Mouse (Mus musculus): ENCODE data around the gene Tdrkh.

Tdrkh gene

GRCm38 (mm10) chr3:94413031-94413679 is at the start of gene Tdrkh:
TSS of gene Tdrkh (plus strand) at chr3:94413273.
- in situ Hi-C loops (cut with MboI) = no loop called here

- in situ Hi-C loops (cut with MboI) = no loop called here
Observed at GRCm38 (mm10) chr3:94363291-94364153, 49.6 kb upstream of the Tdrkh start.

DNA sequence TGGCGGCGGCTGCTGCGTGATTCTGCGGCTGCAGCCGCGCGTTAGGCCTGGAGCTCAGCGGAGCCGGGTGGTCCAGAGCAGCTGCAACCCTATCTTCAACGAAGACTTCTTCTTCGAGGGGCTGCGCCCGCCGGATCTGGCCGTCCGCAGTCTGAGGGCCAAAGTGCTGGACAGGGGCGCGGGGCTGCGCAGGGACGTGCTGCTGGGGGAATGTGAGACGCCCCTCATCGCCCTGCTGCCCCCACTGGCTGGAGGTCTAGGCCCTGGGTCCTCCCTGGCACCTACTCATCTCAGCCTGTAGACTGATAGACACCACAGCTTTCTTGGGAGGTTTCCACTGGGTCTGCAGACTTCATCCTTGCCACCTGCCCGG is 48.9 kb upstream of the Tdrkh start:
- in situ Hi-C loops (cut with MboI) = no loop called here

GRCm38 (mm10) chr3:94366761-94367160 is 46.3 kb upstream of the Tdrkh start:
- in situ Hi-C loops (cut with MboI) = no loop called here

GRCm38 (mm10) chr3:94367511-94367910 is 45.6 kb upstream of the Tdrkh start:
- in situ Hi-C loops (cut with MboI) = no loop called here

DNA sequence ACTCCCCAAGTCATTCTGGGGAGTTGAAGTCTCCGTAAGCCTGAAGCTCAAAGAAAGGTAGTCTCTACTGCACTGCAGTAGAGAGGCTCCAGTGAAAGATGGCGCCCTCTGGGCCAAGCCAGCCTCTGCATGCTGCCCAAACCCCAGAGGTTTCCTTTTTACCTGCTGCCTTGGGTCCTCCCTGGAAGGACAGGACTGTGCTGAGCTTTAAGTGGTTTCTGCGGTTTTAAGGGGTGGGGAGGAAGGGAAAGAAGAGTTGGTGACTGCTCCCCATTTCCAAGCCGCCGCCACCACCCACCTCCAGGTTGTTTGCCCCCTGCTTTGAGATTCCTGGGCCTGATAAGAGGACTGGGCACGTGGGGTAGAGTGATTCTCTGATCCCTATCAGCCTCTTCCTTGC is 44.4 kb upstream of the Tdrkh start:
- in situ Hi-C loops (cut with MboI) = no loop called here

DNA sequence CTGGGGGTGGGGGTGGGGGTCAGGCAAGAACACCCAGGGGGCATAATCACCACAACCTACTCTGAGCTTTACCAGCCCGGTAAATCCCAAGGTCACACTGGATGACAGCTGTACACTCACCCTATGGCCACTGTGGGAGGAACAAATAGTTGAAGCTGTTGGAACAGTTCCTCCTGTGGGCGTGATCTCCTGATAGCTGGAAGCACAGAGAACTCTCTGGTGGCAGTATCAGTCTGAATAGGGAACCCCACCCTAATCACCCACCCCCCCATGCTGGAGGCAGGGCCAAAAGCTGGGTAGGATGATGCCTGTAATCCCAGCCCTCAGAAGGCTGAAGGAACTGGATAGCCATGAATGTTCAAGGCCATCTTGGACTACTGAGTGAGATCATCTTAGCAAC is 43.4 kb upstream of the Tdrkh start:
- in situ Hi-C loops (cut with MboI) = no loop called here

DNA sequence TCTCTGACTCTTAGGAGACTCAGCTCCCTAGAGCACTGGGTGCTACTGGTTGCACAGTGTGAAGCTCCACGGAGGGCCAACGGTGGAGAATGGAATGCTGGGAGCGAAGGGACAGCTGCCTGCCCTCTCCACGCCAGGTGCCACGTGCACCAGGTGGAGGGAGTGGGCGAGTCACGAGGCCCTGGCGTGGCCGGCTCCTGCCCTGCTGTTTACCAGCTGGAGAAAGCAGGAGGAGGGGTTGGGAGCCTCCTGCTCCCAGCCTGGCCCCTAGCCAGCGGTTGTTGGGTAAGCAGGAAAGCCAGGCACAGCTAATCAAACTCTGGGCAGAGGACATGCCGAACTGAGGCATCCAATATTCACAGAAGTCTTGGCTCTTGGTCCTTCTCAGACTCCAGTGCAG is 41.4 kb upstream of the Tdrkh start:
- in situ Hi-C loops (cut with MboI) = no loop called here

DNA sequence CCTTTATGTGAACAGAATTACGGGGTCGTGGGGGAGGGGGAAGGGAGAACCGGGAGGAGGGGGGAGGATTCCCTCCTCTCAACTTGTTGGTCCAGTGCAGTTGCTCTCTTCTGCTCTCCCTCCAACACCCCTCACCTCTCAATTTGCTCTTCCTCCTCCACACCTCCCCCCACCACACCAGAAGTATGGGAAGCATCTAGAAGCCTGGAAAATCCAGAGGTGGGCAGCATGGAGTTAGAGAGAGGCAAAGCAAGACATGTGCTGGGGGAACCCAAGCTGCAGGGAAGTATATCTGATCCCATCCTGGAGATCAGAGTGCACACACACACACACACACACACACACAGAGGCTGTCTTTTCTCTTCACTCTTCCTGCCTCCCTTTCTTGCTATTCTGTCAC is 41.0 kb upstream of the Tdrkh start:
- in situ Hi-C loops (cut with MboI) = no loop called here

GRCm38 (mm10) chr3:94372641-94373040 is 40.4 kb upstream of the Tdrkh start, which contains the start of gene Rorc:
TSS of gene Rorc (plus strand) at chr3:94372794.
- in situ Hi-C loops (cut with MboI) = no loop called here

DNA sequence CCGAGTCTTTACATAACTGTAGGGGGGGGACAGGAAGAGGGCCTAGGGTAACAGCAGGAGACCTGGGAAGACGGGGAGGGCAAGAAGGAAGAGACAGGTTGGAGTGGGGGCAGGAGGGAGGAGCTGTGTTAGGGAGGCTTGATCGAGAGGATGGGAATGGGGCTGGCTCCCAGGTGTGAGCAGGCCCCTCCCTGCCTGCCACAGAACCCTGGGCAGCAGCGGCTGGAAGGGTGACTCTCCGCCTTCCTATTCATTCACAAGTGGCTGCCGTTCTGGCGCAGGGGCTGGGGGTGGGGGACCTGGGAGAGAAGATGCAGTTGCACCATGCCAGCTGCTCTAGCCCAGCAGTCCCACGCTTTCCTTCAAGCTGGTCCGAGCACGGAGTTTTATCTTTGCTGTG is 40.0 kb upstream of the Tdrkh start:
- in situ Hi-C loops (cut with MboI) = no loop called here

GRCm38 (mm10) chr3:94373597-94374011 is 39.5 kb upstream of the Tdrkh start:
- in situ Hi-C loops (cut with MboI) = no loop called here

- in situ Hi-C loops (cut with MboI) = no loop called here
Observed at GRCm38 (mm10) chr3:94374636-94375035, 38.4 kb upstream of the Tdrkh start.

GRCm38 (mm10) chr3:94375146-94375545 is 37.9 kb upstream of the Tdrkh start:
- in situ Hi-C loops (cut with MboI) = no loop called here

DNA sequence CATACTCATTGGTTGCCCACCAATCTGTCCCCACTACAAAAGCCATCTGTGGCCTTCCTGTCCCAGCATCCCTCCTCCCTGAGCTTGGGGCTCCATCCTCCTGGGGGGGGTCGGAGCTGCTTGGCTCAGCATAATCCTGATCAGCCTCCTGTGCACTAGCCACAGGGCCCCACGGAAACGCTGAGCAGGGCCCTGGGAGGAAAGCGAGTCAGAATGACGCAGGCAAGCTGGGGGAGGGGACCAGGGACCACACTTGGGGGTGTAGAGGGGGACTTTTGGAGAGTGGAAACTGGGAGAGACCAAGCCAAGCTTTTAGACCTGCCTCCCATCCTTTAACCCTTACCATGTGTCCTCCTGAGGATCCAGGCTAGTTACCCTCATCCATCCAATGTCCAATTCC is 37.2 kb upstream of the Tdrkh start:
- in situ Hi-C loops (cut with MboI) = no loop called here

- in situ Hi-C loops (cut with MboI) = no loop called here
Observed at GRCm38 (mm10) chr3:94377028-94377923, 35.8 kb upstream of the Tdrkh start.

GRCm38 (mm10) chr3:94379831-94380510 is 33.1 kb upstream of the Tdrkh start:
- in situ Hi-C loops (cut with MboI) = no loop called here

- in situ Hi-C loops (cut with MboI) = no loop called here
Observed at GRCm38 (mm10) chr3:94382308-94382707, 30.8 kb upstream of the Tdrkh start.

- in situ Hi-C loops (cut with MboI) = no loop called here
Observed at GRCm38 (mm10) chr3:94383476-94383875, 29.6 kb upstream of the Tdrkh start.

- in situ Hi-C loops (cut with MboI) = no loop called here
Observed at GRCm38 (mm10) chr3:94386671-94387070, 26.4 kb upstream of the Tdrkh start.

GRCm38 (mm10) chr3:94387391-94387790 is 25.7 kb upstream of the Tdrkh start:
- in situ Hi-C loops (cut with MboI) = no loop called here

DNA sequence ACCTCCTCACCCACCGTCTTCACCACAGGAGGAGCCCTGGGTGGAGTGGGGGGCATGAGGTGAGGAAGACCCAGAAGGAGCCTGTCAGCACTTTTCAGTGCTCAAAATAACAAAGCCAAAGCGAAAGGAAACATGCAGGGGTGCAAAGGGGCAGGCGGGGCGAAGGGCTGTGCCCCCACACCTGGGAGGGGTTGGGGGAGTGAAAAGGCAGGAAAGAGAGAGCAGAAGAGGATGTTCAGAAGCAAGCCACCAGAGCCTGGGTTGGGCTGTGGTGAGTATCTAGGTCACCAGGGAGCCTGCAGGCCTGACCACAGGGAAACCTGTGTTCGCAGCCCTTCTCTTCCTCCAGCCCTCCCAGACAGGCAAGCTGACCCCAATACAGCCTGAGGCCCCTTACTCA is 25.0 kb upstream of the Tdrkh start:
- in situ Hi-C loops (cut with MboI) = no loop called here
